15 mouse cellular contexts compared by ENCODE assay signal in the genomic region with DNA sequence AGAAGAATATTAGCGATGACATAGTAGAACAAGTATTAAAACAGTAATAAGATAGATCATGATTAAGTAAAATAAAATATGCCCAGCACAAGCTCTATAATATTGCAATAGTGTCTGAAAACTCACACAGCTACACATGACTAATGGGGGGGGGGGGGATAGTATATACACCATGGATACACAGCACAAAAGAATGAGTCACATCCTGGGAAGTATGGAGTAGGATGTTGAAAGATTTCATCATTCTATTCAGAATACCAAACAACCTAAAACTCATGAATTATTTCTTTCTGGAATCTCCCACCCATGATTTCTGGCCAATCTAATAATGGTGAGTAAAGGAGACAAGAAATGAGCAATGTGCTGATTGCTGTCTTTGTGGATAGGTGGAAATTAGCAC.
"Had no signal": no experiment of that assay in that cellular context is flagged by ENCODE, and none has a peak within 500 bp of the region (broad histone marks: within the 10 kb centered on the region; RNA-seq: fewer than 3 reads in every experiment).

No protein-coding gene starts in this region.

- H3K9ac ChIP-seq: liver, embryonic 14.5 days; lung, embryonic 14.5 days; midbrain, embryonic 12.5 days; neural tube, embryonic 13.5 days; neural tube, embryonic 15.5 days had no signal

- H3K36me3 ChIP-seq: midbrain, embryonic 12.5 days; neural tube, embryonic 13.5 days; neural tube, embryonic 15.5 days had no signal

- H3K4me1 ChIP-seq: megakaryocyte, embryonic 14.5 days; midbrain, embryonic 12.5 days; neural tube, embryonic 13.5 days; neural tube, embryonic 15.5 days had no signal

- H3K9me3 ChIP-seq: megakaryocyte, embryonic 14.5 days; midbrain, embryonic 12.5 days; neural tube, embryonic 15.5 days had no signal

- DNase-seq: lung, adult 18-20 months; lung, embryonic 14.5 days; lung, postnatal 14 days; lung, postnatal 36 days; midbrain, embryonic 14.5 days; right cerebral cortex, postnatal 14 days; thymus, adult 18-20 months; thymus, postnatal 14 days; thymus, postnatal 36 days had no signal

- H3K27ac ChIP-seq: liver, embryonic 14.5 days; macrophage; midbrain, embryonic 12.5 days; neural tube, embryonic 13.5 days; neural tube, embryonic 15.5 days had no signal

- H3K4me2 ChIP-seq: lung, embryonic 14.5 days; midbrain, embryonic 12.5 days; neural tube, embryonic 13.5 days; neural tube, embryonic 15.5 days had no signal

- H3K4me3 ChIP-seq: megakaryocyte, embryonic 14.5 days; midbrain, embryonic 12.5 days; neural tube, embryonic 13.5 days; neural tube, embryonic 15.5 days had no signal

- H3K27me3 ChIP-seq: megakaryocyte, embryonic 14.5 days; midbrain, embryonic 12.5 days; neural tube, embryonic 13.5 days; neural tube, embryonic 15.5 days had no signal
